Mouse (Mus musculus) heart, postnatal 36 days (tissue): ENCODE results near the gene Zfp493. TPM values are rescaled to one million over a fixed set of nuclear protein-coding genes. Genes with fewer than 3 reads are reported as not detected.
"Not testable (repeated sequence)": the region's sequence is repeated elsewhere in the genome, so short reads cannot be mapped to it uniquely, and the experiment has no call there.

Experiments used
- DNase-seq, 2 experiments: peaks; one replicate each; pipeline ENCODE4 v3.0.0; 2021 to 2022
- intact Hi-C: fragments of 180-260 bp; cut with DNase I; formaldehyde crosslinking; loops from one replicate; pipeline ENCODE4 v1.15.1; 2025
- total RNA-seq, 2 experiments: library from RNA; stranded (reverse); gene quantifications; 2 replicates each; pipeline ENCODE4 v1.2.3; 2021

Gene Zfp493
- total RNA-seq, 2 experiments from 2014 or later = 1.2 to 1.4 TPM

DNA sequence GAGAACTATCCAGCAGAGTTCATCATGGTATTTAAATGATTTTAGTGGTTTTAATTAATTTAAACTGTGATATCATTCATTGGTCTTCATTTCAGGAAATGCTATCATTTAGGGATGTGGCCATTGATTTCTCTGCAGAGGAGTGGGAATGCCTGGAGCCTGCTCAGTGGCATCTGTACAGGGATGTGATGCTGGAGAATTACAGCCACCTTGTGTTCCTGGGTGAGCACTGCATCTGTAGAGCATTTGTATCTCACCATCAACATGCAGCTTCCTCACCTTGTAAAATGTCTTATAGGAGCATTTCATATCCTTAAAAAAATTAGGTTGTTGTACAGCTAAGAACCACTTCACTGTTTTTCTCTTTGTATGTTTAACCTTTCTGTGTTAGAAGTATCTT is 53.6 kb downstream of the Zfp493 start:
- intact Hi-C loops = not testable (repeated sequence)

More for the DNA sequence above, 53.6 kb downstream of the Zfp493 start:
- not testable (repeated sequence) for DNase-seq

Other genes with a start within 250 kb of the Zfp493 start
- 1 to 10 TPM; 3.5 to 4.1 TPM for gene Zfp748, start 225.9 kb upstream of the Zfp493 start, total RNA-seq
- gene Zfp729b, start 170.0 kb upstream of the Zfp493 start, total RNA-seq = 1 to 10 TPM; 3.8 to 5.2 TPM
- gene Gm49345, start 141.9 kb upstream of the Zfp493 start, total RNA-seq = under 1 TPM; 0.81 to 0.83 TPM
- 1 to 10 TPM; 3.3 to 4.2 TPM for gene Zfp729a, start 141.9 kb upstream of the Zfp493 start, total RNA-seq
- 1 to 10 TPM; 4.8 to 5.9 TPM for gene Zfp738, start 92.6 kb upstream of the Zfp493 start, total RNA-seq
- 1 to 10 TPM; 5.7 to 6.6 TPM for gene Zfp65, start 50.5 kb upstream of the Zfp493 start, total RNA-seq
- 1 to 10 TPM; 1.9 to 2.1 TPM for gene Zfp85, start 24.5 kb upstream of the Zfp493 start, total RNA-seq
- gene Zfp273, start 34.0 kb downstream of the Zfp493 start, total RNA-seq = 1 to 10 TPM; 1.8 to 2.2 TPM
- gene Gm10037, start 51.4 kb downstream of the Zfp493 start, total RNA-seq = 1 to 10 TPM in 1 of 2 experiments, under 1 TPM in 1; 0.89 to 1.2 TPM
- not detected for gene BC048507, start 83.6 kb downstream of the Zfp493 start, total RNA-seq